Mouse (Mus musculus) liver, embryonic 14.5 days (tissue): ENCODE results near the gene Pah. TPM values are rescaled to one million over a fixed set of nuclear protein-coding genes. Genes with fewer than 3 reads are reported as not detected.

Source experiments
- ATAC-seq: fragments of 200-750 bp; cut with Nextera tagmentation; 2 replicates; pipeline ENCODE4 v1.8.0; 2017; ENCODE audit warnings: moderate number of reproducible peaks, mild to moderate bottlenecking, moderate library complexity; ENCODE audit not compliant: insufficient read depth
- DNase-seq, 3 experiments: peaks; one replicate each; pipeline ENCODE4 v3.0.0-alpha.2; 2012 to 2013; ENCODE audit warnings: low read depth in 3 of 3, low spot score in 3 of 3
- H3K27ac ChIP-seq: fragments of 300-500 bp; sonication (generic); 2 replicates; pipeline ENCODE4 v1.5.1; 2014; ENCODE audit warnings: moderate library complexity, mild to moderate bottlenecking, control low read depth, inconsistent platforms
- H3K27me3 ChIP-seq: fragments of 300-500 bp; sonication (generic); 2 replicates; pipeline ENCODE4 v1.6.1; 2014; ENCODE audit warnings: mild to moderate bottlenecking, low read length, moderate library complexity; ENCODE audit not compliant: control insufficient read depth, insufficient read depth
- H3K36me3 ChIP-seq: fragments of 300-500 bp; sonication (generic); replicated peaks from 2 replicates; pipeline ENCODE4 v1.6.1; 2014; ENCODE audit warnings: low read depth; ENCODE audit not compliant: control insufficient read depth, insufficient read depth
- H3K4me1 ChIP-seq, 2 experiments: fragments of 200-500 bp in 1 of 2; fragments of 300-500 bp in 1 of 2; sonication (generic) in 1 of 2; replicated peaks; 2 replicates each; pipeline ENCODE4 v1.6.1; 2012 to 2014; ENCODE audit warnings: antibody characterized with exemption in 1 of 2, inconsistent platforms in 1 of 2, low read length in 1 of 2; ENCODE audit not compliant: control insufficient read depth in 2 of 2, insufficient read depth in 2 of 2
- H3K4me2 ChIP-seq: fragments of 300-500 bp; sonication (generic); 2 replicates; pipeline ENCODE4 v1.6.1; 2014; ENCODE audit warnings: low read depth, mild to moderate bottlenecking, control low read depth, moderate library complexity
- H3K4me3 ChIP-seq, 2 experiments: fragments of 200-500 bp in 1 of 2; fragments of 300-500 bp in 1 of 2; sonication (generic) in 1 of 2; 2 replicates each; pipeline ENCODE4 v1.5.1; 2012 to 2014; ENCODE audit warnings: low read depth in 2 of 2, low read length in 2 of 2, mild to moderate bottlenecking in 2 of 2, control low read depth in 1 of 2, inconsistent platforms in 1 of 2, moderate library complexity in 1 of 2; ENCODE audit not compliant: insufficient read depth in 1 of 2
- H3K9ac ChIP-seq: fragments of 300-500 bp; sonication (generic); replicated peaks from 2 replicates; pipeline ENCODE4 v1.6.1; 2014; ENCODE audit warnings: mild to moderate bottlenecking, control low read depth, moderate library complexity
- H3K9me3 ChIP-seq: fragments of 300-500 bp; sonication (generic); 2 replicates; pipeline ENCODE4 v1.6.1; 2016; ENCODE audit warnings: low read length, mixed read lengths; ENCODE audit not compliant: control insufficient read depth
- CTCF ChIP-seq: IDR thresholded peaks from 2 replicates; pipeline ENCODE4 v1.5.1; 2016; ENCODE audit warnings: antibody characterized with exemption, low read depth, control low read depth
- EP300 ChIP-seq: IDR thresholded peaks from 2 replicates; pipeline ENCODE4 v1.6.1; 2016; ENCODE audit warnings: antibody characterized with exemption, low read depth
- WGBS: fragments of 180-500 bp; shearing (Covaris S2); extraction: QIAGEN DNeasy Blood & Tissue Kit; methylation state at CpG from one replicate; pipeline ENCODE4 v1.1.7; 2014; ENCODE audit not compliant: insufficient replicate concordance; 5-methylcytosine and 5-hydroxymethylcytosine counted together
- polyA plus RNA-seq, 2 experiments: library from polyadenylated mRNA; depleted of rRNA in 1 of 2; stranded (reverse) in 1 of 2; unstranded in 1 of 2; fragments of >200 nt; fragmentation: Nextera tagmentation in 1 of 2; extraction: Ambion mirVana in 1 of 2; gene quantifications; 2 replicates each; pipeline versions ENCODE4 v1.2.1 to v1.2.3; 2012 to 2014

The Pah gene
- polyA plus RNA-seq, 2 experiments: 20.9 to 33.2 TPM

DNA sequence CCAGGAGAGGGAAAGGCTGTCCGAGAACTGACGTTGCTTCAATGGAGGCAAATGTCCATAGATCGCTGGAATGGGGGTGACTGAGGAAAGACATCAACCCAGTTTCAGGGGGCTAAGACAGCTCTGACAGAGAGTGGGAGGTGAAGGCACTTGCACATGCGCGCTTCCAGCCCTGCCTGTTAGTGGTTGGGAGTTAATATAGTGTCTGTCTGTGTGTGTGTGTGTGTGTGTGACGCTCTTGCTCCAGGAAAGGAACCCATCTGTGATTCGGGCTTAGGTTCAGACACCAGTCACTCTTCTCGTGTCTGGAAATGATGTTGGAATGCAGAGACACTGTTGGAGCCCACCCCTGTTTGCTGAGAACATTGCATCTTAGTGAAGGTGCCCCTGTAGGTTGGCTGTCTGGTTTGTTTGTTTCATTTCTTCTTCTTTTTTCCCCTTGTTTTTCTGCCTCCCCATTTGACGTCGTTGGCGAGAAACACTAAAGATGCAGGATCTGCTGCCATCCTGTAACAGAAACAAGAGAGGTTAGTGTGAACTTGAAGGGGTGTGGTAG, 30.0 kb upstream of the Pah start:
- H3K36me3 ChIP-seq: no peaks in the 10 kb centered on the region
- H3K4me3 ChIP-seq: no peak overlapping the region
- H3K9ac ChIP-seq: no peak overlapping the region
- no peaks in the 10 kb centered on the region for H3K9me3 ChIP-seq
- TF ChIP-seq EP300 (no peak), CTCF (no peak)
- ATAC-seq (no peak), DNase-seq (no peak)
- H3K4me2 ChIP-seq: no peak overlapping the region
- WGBS: 5% methylated on average over 11 of the region's 11 CpGs
- H3K4me1 ChIP-seq: no peaks in the 10 kb centered on the region
- peaks cover 72% of the 10 kb centered on the region for H3K27me3 ChIP-seq
- H3K27ac ChIP-seq: no peak overlapping the region

DNA sequence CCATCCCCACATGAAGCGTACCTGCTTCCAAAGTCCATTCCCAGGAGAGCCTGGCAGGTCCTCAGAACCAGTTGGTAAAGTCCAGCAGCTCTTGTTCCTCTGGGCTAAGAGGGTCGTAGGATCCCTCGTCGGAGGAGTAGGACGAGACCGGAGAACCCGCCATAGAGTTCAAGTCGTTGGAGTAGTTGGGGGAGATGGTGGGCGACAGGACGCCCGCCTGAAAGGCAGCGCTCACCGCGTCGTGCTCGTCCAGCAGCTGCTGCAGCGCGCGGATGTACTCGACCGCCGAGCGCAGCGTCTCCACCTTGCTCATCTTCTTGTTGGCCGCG, 29.3 kb upstream of the Pah start:
- DNase-seq: no peak
- H3K27ac ChIP-seq: no peak overlapping the region
- H3K4me1 ChIP-seq: no peaks in the 10 kb centered on the region
- WGBS: 1% methylated on average over 26 of the region's 26 CpGs
- no peak for ATAC-seq
- no peaks in the 10 kb centered on the region for H3K36me3 ChIP-seq
- H3K4me3 ChIP-seq: peak overlapping the region in 1 of 2 experiments; percentile 39; a peak in 1 of 4 replicates
- TF ChIP-seq EP300 (no peak), CTCF (no peak)
- H3K9ac ChIP-seq: no peak overlapping the region
- H3K4me2 ChIP-seq: peak overlapping the region; percentile 59
- no peaks in the 10 kb centered on the region for H3K9me3 ChIP-seq
- H3K27me3 ChIP-seq: peaks cover 69% of the 10 kb centered on the region

DNA sequence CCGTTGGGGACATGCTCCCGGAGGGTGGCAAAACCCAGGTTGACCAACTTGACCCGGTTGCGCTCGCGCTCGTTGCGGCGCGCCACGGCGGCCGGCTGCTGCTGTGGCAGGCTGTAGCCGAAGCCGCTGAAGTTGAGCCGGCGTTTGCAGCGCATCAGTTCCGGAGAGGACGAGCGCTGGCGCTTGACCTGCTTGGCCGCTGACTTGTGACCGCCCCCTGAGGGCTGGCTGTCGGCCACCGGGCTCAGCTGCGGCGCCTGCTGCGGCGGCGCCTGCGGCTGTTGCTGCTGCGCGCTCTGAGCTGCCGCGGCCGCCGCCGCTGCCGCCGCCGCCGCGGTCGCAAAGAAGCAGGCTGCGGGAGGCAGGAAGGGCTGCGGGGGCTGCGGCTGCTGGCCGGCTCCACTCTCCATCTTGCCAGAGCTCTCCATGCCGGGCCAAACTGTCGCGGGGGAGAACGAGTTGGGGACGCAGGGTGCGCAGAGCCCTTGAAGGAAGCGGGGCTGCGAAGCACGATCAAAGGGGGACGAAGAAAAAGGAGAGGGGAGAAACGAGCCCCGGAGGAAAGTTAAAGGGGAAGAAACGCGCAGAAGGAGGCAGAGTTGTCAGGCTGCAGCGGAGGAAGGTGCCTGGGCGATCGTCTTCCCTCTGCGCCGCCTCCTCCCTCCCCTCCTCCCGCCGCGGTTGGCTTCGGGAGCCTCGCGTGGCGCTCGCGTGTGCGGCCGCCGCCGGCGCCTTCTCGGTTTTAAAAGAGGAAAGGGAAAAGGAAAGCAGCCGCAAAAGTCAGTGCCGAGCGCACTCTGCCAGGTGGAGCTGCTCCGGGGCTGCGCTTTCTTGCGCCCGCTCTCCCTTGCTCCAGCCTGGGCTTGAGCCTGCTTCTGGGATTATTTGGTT, 28.7 kb upstream of the Pah start:
- H3K27ac ChIP-seq: no peak overlapping the region
- H3K4me3 ChIP-seq: peak overlapping the region; percentile 25 to 39
- DNase-seq: no peak
- no peaks in the 10 kb centered on the region for H3K4me1 ChIP-seq
- H3K27me3 ChIP-seq: peaks cover 62% of the 10 kb centered on the region
- under 1% methylated on average over 75 of the region's 90 CpGs for WGBS
- H3K36me3 ChIP-seq: no peaks in the 10 kb centered on the region
- no peak for ATAC-seq
- no peaks in the 10 kb centered on the region for H3K9me3 ChIP-seq
- no peak overlapping the region for H3K9ac ChIP-seq
- TF ChIP-seq CTCF (no peak), EP300 (no peak)
- H3K4me2 ChIP-seq: peak overlapping the region; percentile 59

DNA sequence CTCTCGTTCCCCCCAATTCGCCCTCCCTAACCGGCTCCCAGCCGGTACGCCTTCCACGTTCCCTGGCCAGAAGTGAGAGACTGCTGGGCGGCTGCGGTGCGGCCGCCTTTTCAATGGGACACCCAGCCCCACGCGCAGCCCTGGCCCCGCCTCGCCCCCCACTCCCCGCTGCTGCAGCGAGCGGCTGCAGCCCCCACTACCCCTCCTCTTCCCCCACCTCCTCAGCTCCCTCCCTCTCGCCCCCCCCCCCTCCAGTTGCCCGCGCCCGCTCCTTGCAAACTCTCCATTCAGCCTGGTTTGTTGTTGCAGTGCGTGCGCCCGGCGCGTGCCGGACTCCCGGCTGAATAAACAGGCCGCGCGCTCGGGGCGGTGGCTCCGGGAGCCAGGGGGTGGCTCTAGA, 28.0 kb upstream of the Pah start, which contains the start of gene Ascl1:
Gene Ascl1 (minus strand): TSS at position 85 of the 400 bp plus-strand sequence.
- under 1% methylated on average over 31 of the region's 34 CpGs for WGBS
- DNase-seq (no peak), ATAC-seq (no peak)
- H3K4me2 ChIP-seq: peak within 1 kb of the TSS; percentile 59
- H3K27me3 ChIP-seq: peaks cover 56% of the 10 kb centered on the region
- TF ChIP-seq CTCF (no peak), EP300 (no peak)
- no peak within 1 kb of the TSS for H3K27ac ChIP-seq
- no peaks in the 10 kb centered on the region for H3K9me3 ChIP-seq
- H3K4me1 ChIP-seq: no peaks in the 10 kb centered on the region
- no peaks in the 10 kb centered on the region for H3K36me3 ChIP-seq
- H3K9ac ChIP-seq: no peak within 1 kb of the TSS
- peak within 1 kb of the TSS; percentile 25 to 39 for H3K4me3 ChIP-seq

DNA sequence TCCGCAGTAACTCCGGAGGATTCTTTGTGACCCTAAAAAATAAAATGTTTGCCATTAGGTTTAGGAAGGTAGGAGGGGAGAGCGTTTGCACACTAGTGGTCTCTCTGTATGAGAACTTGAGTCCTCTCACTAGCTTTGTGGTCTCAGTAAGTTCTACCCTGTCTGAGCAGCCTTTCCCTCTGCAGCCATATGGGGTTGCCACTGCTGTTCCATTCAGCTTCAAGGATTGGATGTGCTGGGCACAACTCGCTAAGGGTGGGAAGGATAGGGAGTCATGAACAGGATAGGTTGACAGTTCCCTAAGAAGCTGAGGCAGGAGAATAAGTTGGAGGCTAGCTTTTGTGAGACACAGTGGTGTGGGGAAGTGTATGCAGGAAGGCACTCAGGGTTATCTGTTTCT, 27.4 kb upstream of the Pah start:
- 3% methylated on average over 4 of the region's 4 CpGs for WGBS
- Histone ChIP-seq H3K4me2 (no peak overlapping the region), H3K4me1 (no peaks in the 10 kb centered on the region), H3K9ac (no peak overlapping the region), H3K9me3 (no peaks in the 10 kb centered on the region), H3K36me3 (no peaks in the 10 kb centered on the region), H3K4me3 (no peak overlapping the region), H3K27me3 (peaks cover 51% of the 10 kb centered on the region), H3K27ac (no peak overlapping the region)
- no peak for TF ChIP-seq CTCF
- no peak for TF ChIP-seq EP300
- no peak for DNase-seq
- ATAC-seq: no peak
